36 mouse cellular contexts compared by ENCODE assay signal in the genomic region with DNA sequence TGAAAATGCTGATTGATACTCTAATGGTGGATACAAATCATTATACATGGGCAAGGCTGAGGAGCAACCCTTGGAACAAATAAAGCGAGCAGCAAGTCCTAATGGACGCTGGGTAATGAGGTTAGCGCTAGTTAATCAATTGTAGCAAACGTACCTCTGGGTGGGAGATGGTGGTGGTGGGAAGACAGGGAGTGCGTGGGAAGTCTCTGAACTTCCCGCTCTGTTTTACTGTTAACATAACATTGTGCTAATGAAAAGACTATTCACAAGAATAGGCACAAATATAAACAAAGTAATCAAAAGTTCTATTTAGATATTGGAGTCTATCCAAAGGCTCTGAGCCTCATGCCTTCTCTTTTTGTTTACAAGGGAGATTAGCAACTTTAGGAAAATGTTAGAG. TPM values are rescaled to one million over a fixed set of nuclear protein-coding genes. Genes with fewer than 3 reads are reported as not detected.
"Had no signal": no experiment of that assay in that cellular context is flagged by ENCODE, and none has a peak within 500 bp of the region (broad histone marks: within the 10 kb centered on the region; RNA-seq: fewer than 3 reads in every experiment).

No protein-coding gene starts in this region.

- H3K4me3 ChIP-seq: left cerebral cortex, adult 2 months; limb, embryonic 10.5 days; limb, embryonic 12.5 days; limb, embryonic 13.5 days; limb, embryonic 15.5 days; liver, embryonic 12.5 days; liver, embryonic 13.5 days; liver, embryonic 15.5 days; lung, embryonic 15.5 days; megakaryocyte, embryonic 14.5 days; midbrain, embryonic 10.5 days; midbrain, embryonic 12.5 days; midbrain, embryonic 13.5 days; midbrain, embryonic 15.5 days; myocyte had no signal

- H3K27ac ChIP-seq: left cerebral cortex, adult 2 months; limb, embryonic 10.5 days; limb, embryonic 12.5 days; limb, embryonic 13.5 days; limb, embryonic 15.5 days; liver, embryonic 12.5 days; liver, embryonic 13.5 days; liver, embryonic 14.5 days; liver, embryonic 15.5 days; lung, embryonic 15.5 days; macrophage; midbrain, embryonic 10.5 days; midbrain, embryonic 12.5 days; midbrain, embryonic 13.5 days; midbrain, embryonic 15.5 days had no signal

- ATAC-seq: liver, embryonic 12.5 days; liver, postnatal 0 days; lung, postnatal 0 days; midbrain, embryonic 13.5 days; midbrain, embryonic 15.5 days; midbrain, embryonic 16.5 days had no signal

- H3K4me1 ChIP-seq: limb, embryonic 10.5 days; limb, embryonic 12.5 days; limb, embryonic 13.5 days; limb, embryonic 15.5 days; liver, embryonic 12.5 days; liver, embryonic 13.5 days; liver, embryonic 15.5 days; megakaryocyte, embryonic 14.5 days; midbrain, embryonic 10.5 days; midbrain, embryonic 12.5 days; midbrain, embryonic 13.5 days; midbrain, embryonic 15.5 days had no signal

- H3K9me3 ChIP-seq: limb, embryonic 10.5 days; limb, embryonic 12.5 days; limb, embryonic 13.5 days; limb, embryonic 15.5 days; liver, embryonic 12.5 days; liver, embryonic 13.5 days; liver, embryonic 15.5 days; lung, embryonic 15.5 days; midbrain, embryonic 10.5 days; midbrain, embryonic 12.5 days; midbrain, embryonic 13.5 days; midbrain, embryonic 15.5 days had no signal

- H3K27me3 ChIP-seq: limb, embryonic 12.5 days; limb, embryonic 13.5 days; limb, embryonic 15.5 days; liver, embryonic 12.5 days; liver, embryonic 13.5 days; liver, embryonic 15.5 days; lung, embryonic 15.5 days; megakaryocyte, embryonic 14.5 days; midbrain, embryonic 12.5 days; midbrain, embryonic 13.5 days; midbrain, embryonic 15.5 days had no signal

- H3K36me3 ChIP-seq: limb, embryonic 10.5 days; limb, embryonic 12.5 days; limb, embryonic 13.5 days; limb, embryonic 15.5 days; liver, embryonic 12.5 days; liver, embryonic 13.5 days; liver, embryonic 15.5 days; lung, embryonic 15.5 days; midbrain, embryonic 10.5 days; midbrain, embryonic 12.5 days; midbrain, embryonic 13.5 days; midbrain, embryonic 15.5 days had no signal

- H3K9ac ChIP-seq: limb, embryonic 12.5 days; limb, embryonic 13.5 days; limb, embryonic 15.5 days; liver, embryonic 12.5 days; liver, embryonic 13.5 days; liver, embryonic 14.5 days; liver, embryonic 15.5 days; liver, postnatal 0 days; lung, embryonic 15.5 days; midbrain, embryonic 12.5 days; midbrain, embryonic 13.5 days; midbrain, embryonic 15.5 days had no signal

- DNase-seq: left cerebral cortex, postnatal 4 days; liver; liver, embryonic 13.5 days; liver, postnatal 0 days; lung, adult 18-20 months; lung, adult 2 months; lung, postnatal 10 days; lung, postnatal 36 days; lung, postnatal 4 days; midbrain, embryonic 14.5 days had no signal

- H3K4me2 ChIP-seq: limb, embryonic 12.5 days; limb, embryonic 13.5 days; limb, embryonic 15.5 days; liver, embryonic 11.5 days; liver, embryonic 12.5 days; liver, embryonic 13.5 days; liver, embryonic 15.5 days; lung, embryonic 15.5 days; midbrain, embryonic 11.5 days; midbrain, embryonic 12.5 days; midbrain, embryonic 13.5 days; midbrain, embryonic 15.5 days had no signal

RNA-seq across cellular contexts. Expression of gene March4, which starts 13.1 kb away (rescaled TPM):
- total RNA-seq: liver, adult 2 months; megakaryocyte, adult 5-6 weeks; megakaryocyte-erythroid progenitor cell, adult 5-6 weeks; monocyte, adult 5-6 weeks had no signal
- polyA plus RNA-seq: limb, embryonic 10.5 days; limb, embryonic 11.5 days; limb, embryonic 12.5 days; limb, embryonic 13.5 days; limb, embryonic 15.5 days; liver, adult 2 months; liver, embryonic 11.5 days; liver, embryonic 12.5 days; liver, embryonic 13.5 days; liver, embryonic 14.5 days; liver, embryonic 15.5 days; liver, embryonic 16.5 days; liver, postnatal 0 days; macrophage had no signal
